Mouse (Mus musculus) lung, postnatal 36 days (tissue): ENCODE results near the gene 2310022B05Rik.

Experiments
- DNase-seq: peaks from one replicate; pipeline ENCODE4 v3.0.0; 2022; ENCODE audit warnings: mixed read lengths

Gene 2310022B05Rik

DNA sequence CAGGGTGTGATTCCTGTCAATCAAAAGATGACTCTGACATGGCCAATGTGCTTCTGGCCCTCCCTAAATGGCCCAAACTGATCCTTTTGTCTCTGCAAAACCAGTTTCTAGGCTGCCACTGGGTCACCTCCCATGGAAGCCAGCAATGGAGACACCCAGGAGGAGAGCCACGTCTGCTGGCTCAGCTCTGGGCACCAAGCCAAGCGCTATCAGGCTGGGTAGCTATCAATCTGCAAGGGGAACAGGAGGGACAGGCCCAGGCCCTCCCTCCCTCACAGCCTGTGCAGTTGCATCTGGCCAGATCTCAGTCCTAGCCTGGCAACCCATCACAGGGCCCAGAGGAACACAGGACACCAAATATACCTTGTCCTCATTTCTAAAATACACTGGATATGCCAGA, 4.8 kb downstream of the 2310022B05Rik start:
- DNase-seq, result peak; percentile 57

- DNase-seq, result no peak
These were observed 5.2 kb downstream of the 2310022B05Rik start for GRCm38 (mm10) chr8:124657961-124658360.

DNA sequence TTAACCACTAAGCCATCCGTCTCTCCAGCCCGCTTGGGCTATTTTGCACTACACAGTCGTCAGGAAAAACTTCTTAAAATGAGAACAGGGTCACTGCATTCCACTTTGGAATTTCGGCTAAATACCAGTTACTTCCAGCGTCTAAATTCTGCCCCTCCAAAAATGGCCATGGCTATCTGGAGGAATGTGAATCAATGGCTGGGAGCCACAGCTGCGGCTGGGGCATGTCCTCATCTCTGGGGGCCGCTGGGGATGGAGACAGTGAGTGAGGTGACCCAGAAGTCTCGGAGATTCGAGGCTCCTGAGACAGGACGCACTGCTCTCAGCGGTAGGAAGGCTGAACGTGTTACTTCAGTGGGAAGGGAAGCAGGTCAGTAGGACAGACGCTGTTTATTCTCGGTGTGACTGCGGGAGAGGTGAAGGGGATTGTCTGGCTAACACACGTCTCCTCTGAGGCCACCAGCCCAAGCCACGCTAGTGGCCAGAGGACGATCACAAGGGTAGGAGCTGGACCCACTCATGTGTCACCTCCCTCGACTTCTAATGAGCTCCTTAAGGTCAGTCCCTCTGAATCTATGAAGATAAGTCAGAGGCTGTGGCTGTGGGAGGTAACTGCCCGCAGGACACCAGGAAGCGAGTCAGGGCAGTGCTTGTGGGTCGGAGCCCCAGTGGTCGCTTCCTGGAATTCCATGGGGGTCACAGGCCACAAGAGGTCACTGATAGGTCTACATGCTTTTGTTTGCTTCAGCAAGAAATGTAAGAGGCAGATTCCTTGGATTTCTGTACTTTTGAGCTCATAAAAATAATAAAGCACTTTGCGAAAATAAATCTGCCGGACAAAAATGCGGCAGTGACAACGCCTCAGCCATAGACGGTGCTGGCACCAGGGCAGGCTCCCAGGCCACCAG, 9.3 kb downstream of the 2310022B05Rik start:
- no peak for DNase-seq

GRCm38 (mm10) chr8:124652546-124652945, 10.6 kb downstream of the 2310022B05Rik start:
- DNase-seq, result no peak

GRCm38 (mm10) chr8:124651776-124652175, 11.4 kb downstream of the 2310022B05Rik start:
- DNase-seq, result no peak

GRCm38 (mm10) chr8:124648311-124648710, 14.9 kb downstream of the 2310022B05Rik start:
- DNase-seq, result no peak

GRCm38 (mm10) chr8:124643540-124644339, 19.4 kb downstream of the 2310022B05Rik start:
- peak; percentile 88 for DNase-seq

DNA sequence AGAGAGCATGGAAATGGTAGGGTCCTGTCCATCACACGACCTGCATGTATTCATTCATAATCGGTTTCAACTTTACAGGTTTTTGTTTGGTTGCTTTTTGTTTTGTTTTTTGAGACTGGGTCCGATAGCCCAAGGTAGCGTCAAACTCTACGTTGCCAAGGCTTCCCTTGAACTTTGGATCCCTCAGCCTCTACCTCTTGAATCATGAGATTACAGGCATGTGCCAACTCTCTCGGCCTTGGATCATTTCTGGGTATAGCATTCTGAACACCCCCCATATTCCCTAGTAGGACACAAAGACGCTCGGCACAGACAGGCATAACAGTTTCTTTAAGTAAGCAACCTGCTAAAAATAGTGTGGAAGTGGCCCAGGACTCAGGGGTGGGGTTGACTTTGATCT, 21.6 kb downstream of the 2310022B05Rik start:
- no peak for DNase-seq

- no peak for DNase-seq
These were observed 28.0 kb downstream of the 2310022B05Rik start for GRCm38 (mm10) chr8:124635247-124635502.

- DNase-seq, result no peak
These were observed 28.5 kb downstream of the 2310022B05Rik start for GRCm38 (mm10) chr8:124634411-124635246.

DNA sequence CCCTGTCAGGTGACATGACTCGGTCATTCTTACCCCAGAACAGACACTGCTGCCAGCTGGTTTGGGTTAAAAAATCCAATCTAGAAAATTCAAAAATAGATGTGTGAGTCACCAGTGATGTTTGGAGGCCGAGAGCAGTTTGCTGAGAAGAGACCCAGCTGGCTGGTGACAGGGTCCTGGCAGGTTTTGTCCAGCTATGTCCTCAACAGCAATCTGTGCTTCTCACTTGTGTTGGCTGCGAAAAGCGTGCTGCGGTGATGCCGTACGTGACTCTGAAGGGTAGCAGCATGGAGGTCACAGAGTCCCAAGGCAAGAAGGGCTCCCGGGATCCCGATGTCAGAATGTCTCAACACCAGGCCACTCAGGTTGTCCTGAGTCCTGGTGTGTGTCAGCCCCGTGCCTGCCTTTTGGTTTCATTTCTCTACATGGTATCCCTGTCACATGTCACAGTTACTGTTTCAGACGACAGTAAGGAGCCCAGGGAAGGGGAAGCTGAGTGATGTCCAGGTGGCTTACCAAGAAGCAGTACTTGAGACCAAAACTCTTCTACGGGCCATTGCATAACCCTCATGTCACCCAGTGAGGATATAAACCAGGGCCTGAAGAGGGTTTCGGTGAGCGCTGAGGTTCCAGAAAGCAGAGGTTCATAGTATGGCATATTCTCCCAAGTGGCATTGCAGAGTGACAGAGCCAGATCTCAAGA, 30.0 kb downstream of the 2310022B05Rik start:
- peak; percentile 74 for DNase-seq

DNA sequence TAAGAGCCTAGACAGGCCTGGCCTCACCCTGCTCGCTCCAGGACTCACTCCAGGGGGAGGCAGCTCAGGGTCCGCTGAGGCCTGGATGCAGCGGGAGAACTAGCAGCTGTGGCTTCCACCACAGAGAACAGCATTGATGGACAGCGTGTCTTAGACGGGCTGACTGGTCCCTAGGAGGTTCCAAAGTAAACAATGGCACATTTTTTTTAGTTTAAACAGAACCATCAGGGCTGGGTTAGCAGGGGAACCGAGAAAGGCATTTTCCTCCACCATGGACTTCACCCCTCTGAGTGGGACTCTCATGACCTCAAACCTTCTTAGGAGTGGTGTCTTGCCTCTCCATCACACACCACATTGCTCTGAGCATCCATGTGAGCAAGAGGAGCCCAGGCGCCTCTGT, 31.2 kb downstream of the 2310022B05Rik start:
- peak; percentile 32 for DNase-seq

GRCm38 (mm10) chr8:124630891-124631290, 32.3 kb downstream of the 2310022B05Rik start:
- no peak for DNase-seq

DNA sequence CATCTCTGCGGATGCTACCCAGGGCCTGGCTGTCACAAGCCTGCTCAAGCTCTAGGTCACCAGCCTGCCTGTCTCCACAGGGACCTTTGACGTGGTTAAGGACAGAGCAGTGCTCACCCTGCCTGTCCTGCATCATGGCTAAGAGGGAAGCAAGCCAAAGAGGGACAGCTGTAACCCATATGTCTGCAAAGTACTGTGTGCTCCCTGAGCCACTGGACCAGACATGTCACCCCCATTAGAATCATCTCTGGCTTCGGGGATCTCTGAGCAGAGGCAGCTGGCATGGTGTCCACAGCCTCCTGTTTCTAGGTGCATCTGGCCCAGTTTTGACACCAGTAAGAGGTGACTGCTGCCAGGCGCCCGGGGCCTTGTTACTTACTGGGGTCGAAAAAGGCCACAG, 32.7 kb downstream of the 2310022B05Rik start:
- DNase-seq, result peak; percentile 59

GRCm38 (mm10) chr8:124626251-124626650, 36.9 kb downstream of the 2310022B05Rik start:
- DNase-seq, result no peak

DNA sequence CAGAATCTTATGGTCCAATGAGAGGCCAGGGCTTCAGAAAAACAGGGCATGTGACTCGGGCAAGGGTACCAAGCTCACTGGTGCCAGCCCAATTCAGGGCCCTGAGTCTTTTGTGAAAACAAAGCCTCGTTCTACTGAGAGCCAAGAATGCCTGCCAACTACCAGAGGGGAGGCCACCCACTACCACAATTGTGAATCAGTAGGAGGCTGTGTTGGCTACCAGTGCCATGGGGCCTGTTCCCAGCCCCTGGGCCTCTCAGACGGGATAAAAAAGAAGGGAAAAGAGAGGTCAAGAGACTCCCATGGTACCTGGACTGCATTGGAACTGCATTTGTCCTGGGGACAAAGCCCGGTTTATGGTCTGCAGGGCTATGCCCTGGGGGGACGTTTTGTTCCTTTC, 41.9 kb downstream of the 2310022B05Rik start:
- DNase-seq, result no peak

DNA sequence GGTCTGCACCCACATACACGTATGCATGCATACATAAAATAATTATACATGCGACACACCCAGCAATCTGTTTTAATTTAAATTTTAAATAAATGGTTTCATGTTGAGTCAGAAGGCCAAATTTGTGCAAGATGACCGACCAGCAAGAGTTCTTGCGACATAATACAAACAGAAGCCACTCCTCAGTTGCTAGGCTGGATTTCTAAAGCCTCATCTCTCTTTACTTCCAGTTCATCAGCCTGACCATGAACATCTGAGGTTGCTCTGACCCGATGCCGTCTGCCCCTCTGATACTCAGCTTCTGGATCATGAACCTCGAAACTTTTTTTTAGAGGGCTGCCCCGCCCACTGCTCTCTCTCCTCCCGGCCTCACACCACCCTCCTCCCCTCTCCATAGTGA, 44.9 kb downstream of the 2310022B05Rik start:
- peak; percentile 58 for DNase-seq

- peak; percentile 87 for DNase-seq
These were observed 45.8 kb downstream of the 2310022B05Rik start for GRCm38 (mm10) chr8:124617266-124617869.

DNA sequence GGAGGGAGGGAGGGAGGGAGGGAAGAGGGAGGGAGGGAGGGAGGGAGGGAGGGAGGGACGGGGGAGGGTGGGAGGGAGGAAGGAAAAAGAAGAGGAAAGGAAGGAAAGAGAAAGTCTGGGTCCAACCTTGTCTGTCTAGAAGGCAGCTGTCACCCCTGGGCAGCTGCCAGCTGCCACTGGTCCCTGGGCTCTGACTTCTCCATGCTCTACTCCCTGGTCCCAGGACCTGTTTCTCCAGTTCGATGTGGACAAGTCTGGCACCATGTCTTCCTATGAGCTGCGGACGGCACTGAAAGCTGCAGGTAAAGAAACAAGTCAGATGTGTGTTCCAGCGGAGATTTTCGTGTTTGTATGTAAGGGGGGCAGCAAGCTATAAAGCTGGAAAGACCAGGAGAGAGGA, 48.8 kb downstream of the 2310022B05Rik start:
- DNase-seq, result no peak

GRCm38 (mm10) chr8:124608972-124609353, 54.2 kb downstream of the 2310022B05Rik start:
- no peak for DNase-seq

DNA sequence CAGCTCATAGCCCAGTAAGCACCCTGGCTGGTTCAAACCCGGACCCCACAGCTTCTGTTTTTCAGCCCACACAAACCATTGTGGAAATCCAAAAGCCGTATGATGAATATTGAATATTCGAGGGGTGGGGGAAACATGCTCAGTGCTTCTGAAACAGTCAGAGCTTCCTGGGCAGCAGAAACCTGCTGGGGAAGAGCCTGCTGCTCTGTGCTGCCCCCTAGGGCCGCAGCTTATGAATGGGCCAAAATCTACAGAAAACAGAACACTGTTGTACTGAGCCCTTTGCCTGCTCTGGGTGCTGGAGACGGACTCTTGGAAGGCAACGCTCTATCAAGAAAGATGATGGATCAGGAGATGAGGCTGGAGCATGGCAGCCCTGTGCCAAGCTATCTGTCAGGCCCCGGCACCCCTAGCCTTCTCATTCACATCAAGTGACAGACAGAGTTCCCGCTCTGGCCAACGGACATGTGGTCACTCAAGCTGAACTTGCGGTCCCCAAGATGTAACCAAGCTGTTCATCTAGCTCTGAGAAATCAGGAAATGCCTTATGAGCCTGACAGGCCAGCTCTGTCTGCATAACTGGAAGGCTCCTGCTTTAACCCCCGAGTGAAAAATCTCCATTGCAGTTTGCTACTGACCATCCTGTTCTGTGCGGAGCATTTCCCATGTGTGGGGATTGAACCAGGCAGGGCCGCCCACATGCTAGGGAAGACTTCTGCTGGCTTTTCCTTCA, 54.8 kb downstream of the 2310022B05Rik start:
- peak; percentile 6 for DNase-seq
